Mouse (Mus musculus): ENCODE data around the gene Trmt13.

- no peak for TF ChIP-seq E2F4 (IDR thresholded peaks at IDR 0.05; ENCODE audit: borderline replicate concordance, low read depth, low read length)
- TF ChIP-seq MYC (IDR thresholded peaks at IDR 0.05; ENCODE audit: low read depth, low read length): no peak
- no peak for TF ChIP-seq POLR2A (IDR thresholded peaks at IDR 0.05; ENCODE audit: control insufficient read depth in 1 of 2, insufficient read depth in 1 of 2, low read depth in 1 of 2, low read length in 2 of 2, poor library complexity in 1 of 2)
- no peak for TF ChIP-seq GATA1 (IDR thresholded peaks at IDR 0.05; ENCODE audit: low read depth, low read length)
- TF ChIP-seq SIN3A (IDR thresholded peaks at IDR 0.05; ENCODE audit: low read length): no peak
- TF ChIP-seq BHLHE40 (IDR thresholded peaks at IDR 0.05; ENCODE audit: borderline replicate concordance, low read depth, low read length): no peak
Measured at GRCm38 (mm10) chr3:116631459-116631858, 17.1 kb upstream of the Trmt13 start.

Data from MEL (cell line).